Mouse (Mus musculus) telencephalon, adult 2 months (tissue): ENCODE measurements at regions not wholly inside any gene's neighbourhood (a gene's known extent, or its start where the extent isn't known, plus 50 kb on each side); places are given as distances from the start of the nearest gene placed in this dataset.

Experiments
- DNase-seq: peaks from one replicate; pipeline ENCODE4 v3.0.0-alpha.2; 2011; ENCODE audit warnings: low read depth, low spot score

DNA sequence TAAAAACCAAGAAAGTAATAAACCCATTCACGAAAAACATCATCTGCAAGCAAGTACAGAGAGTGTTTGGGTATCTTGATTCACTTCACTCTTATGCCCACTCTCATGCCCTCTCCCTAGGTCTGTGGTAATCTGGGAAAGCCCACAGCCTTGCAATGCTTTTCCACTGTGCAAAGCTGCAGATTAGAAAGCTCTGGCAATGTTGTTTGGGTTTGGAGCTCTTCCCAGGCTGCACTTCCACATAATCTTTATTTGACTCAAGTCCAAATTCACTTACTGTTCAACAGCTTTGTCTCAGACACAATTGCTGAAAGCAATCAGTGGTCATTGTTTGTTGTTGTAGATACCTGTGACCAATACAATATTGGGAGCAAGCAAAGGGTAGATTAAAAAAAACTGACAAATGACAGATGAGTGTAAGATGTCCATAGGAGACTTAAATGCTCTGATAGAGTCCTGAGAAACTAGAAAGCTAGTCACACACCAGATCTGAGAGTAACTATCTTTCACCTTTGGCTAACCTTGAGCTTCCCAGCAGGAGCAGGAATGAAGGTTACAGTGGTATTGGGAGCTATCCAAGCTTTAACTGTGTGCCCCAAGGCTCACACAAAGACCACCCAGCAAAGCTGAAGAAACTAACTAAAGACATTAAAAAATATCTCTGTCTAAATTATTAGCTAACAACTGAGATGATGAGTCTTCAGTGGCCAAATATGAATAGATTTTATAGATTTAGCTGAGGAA, 325.7 kb upstream of the Klf12 start:
- no peak for DNase-seq

- DNase-seq = no peak
These were observed 322.6 kb upstream of the Klf12 start for GRCm38 (mm10) chr14:100607109-100607508.

DNA sequence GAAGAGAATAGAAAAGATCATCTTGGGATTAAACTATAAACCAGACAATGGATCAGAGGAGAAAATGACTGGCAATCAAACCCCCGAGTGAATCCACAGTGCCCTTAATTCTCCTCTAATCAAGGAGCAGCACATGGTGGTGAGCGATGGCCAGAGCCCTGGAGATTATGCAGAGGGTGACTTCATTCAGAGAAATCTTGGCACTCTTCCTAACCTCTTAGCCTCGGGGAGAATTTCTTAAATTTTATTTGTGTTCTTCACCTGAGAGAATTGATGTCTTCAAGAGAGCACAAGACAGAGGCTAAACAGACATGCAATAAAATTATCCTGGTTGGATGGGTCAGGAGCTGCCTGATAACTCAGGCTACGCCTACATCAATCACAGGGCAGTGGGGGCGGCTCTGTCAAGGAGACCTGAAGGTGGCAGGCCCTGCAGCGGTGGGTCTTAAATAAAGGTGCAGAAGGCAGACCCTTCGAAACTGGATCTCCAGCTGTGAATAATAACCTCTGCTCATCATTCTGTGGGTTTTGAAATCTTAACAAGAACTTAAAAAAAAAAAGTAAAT, 316.5 kb upstream of the Klf12 start:
- DNase-seq = no peak

DNA sequence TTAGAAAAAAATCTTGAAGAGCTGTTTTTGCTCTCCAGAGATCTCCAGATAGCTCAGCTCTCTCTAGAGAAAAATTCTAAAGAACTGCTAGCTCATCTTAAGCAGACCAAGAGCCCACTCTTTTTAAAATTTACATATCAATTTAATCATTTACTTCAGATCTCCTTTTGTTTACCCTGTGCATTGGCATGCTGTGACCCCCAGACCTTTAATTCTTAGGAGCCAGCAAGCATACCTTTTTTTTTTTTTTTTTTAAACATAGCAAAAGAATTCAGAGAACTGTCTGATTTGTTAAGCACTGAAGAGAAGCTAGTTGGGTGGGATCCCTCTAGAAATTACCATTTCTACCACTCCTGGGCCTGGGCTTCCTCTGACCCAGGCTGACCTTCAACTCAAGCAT, 285.5 kb upstream of the Klf12 start:
- no peak for DNase-seq

DNA sequence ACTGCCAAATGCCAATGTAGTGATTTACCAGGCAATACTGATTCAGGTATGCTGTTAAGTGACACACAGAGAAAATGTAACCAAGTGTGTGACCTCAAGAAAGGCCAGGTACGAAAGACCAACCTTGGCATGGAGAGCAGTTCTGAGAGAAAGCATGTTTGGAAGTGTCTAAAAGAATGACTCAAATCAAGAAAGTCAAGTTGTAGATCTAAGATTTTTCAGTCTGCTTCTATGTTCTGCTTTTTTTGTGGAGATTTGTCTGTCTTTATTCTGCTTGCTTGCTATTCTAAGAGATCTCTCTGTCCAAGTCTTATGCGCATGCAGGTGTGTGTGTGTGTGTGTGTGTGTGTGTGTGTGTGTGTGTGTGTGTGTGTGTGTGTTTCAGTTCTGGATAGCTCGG, 277.4 kb upstream of the Klf12 start:
- DNase-seq = no peak

DNA sequence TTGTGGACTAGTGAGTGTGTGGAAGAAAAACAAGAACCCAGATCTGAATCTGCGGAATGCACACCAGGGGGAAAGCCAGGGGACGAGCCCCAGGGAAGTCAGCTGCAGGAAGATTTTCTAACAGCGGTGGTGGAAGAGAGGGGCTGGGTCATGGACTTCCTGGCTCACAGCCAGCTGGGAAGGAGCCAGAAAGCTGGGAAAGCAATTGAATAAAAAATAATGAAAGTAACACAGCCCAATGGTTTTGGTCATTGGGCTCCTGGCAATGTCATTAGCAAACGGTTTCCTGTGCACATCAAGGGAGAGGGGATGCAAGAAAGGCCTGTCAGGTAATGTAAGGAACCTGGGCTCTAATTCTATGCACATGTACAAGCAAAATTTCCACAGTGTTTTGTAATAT, 273.9 kb upstream of the Klf12 start:
- DNase-seq = no peak

GRCm38 (mm10) chr14:100552466-100552865, 268.0 kb upstream of the Klf12 start:
- no peak for DNase-seq

DNA sequence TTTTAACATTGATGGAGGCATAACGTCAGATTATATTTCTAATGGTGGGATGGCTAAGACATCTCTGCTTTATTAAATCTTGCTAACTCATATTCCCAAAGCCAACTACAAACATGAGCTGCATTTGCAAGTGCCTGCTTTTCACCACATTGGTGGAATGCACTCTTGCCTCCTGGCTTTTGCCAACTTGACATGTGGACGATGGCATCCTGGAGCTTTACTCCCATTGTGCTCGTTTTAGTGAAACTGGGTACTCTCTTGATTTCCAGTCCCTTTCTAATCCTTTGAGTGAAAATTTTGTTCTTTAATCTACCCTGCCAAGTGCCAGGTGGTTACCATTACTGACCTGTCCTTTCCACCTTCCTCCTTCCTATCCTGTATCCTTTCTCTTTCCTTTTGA, 265.8 kb upstream of the Klf12 start:
- no peak for DNase-seq

DNA sequence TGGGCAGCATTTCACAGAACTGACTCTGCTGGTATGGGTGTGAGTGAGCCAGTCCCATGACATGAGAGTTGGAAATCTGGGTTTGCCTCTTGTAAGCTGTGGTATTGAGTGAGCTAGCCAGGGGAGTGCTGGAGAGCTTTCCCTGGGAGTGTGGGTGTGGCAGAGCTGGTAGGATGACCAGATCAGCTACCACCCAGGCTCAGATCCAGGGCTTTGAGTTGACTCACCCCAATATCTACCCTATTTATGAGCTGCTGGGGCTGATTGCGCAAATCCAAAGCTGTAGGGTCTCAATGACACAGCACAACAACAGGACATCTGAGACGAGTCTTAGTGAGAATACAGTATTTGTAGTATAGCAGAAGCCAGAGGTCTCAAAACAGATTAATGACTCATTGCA, 245.7 kb upstream of the Klf12 start:
- no peak for DNase-seq

DNA sequence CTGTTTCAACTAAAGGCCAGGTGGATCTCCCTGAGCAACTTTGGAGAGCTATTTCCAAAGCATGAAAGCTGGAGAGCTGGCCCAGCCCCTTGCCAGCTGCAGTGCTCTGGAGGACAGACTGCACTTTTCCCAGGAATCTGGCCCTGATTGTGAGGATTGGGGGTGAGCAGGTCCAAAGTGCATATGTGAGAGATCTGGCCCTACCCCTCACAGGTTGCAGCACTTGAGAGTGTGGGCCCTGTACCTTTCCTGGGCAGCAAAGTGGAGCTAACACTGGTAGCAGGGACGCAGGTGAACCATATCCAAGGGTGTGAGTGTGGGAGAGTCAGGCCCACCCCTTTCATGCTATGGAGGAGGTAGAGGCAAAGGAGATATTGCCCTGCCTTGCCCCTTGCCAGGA, 245.3 kb upstream of the Klf12 start:
- DNase-seq = no peak

DNA sequence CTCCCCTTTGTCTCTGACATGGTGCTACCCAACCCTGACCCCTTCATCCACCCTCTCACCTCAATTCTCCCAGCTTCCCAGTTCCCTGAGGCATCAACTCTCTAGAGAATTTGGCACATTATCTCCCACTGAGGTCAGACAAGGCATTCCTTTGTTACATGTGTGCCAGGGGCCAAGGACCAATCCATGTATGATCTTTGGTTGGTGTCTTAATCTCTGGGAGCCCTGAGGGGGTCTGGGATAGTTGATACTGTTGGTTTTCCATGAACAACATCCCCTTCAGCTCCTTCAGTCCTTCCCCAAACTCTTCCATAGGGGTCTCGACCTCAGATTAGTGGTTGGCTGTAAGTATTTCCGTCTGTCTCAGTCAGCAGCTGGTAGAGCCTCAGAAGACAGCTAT, 224.9 kb upstream of the Klf12 start:
- no peak for DNase-seq

DNA sequence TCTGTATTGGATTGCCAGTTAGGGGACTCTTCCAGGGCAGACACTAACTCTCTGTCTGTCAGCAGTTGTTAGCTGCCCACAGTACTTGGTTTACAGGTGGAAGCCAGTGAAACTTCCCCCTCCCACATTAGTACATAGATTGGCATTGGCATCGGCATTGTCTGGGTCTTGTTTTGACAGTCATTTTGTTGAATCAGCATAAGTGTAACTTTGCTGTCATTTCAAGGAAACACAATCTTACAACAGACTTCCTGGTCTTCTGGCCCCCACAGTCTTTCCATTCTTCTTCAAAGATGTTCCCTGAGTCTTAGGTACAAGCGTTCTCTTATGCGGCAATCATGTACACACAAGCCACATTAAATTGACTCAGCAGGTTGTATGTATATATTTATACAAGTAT, 223.6 kb upstream of the Klf12 start:
- DNase-seq = no peak

DNA sequence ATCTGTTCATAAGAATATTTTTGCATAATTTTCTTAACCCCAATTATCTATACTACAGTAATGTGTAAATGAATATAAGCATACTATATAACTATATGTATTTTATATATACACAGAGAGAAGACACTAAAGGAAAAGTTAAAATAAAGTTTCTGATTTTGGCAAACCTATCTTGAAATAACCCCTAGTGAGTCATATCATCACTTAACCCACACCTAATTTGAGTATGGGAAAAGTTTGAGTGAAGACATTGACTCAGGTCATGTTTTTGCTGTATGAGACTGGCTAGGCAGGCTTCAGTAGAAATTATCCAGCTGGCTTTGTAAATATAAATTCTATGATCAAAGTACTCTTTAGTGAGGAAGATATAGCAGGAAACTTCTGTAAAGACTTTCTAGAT, 223.1 kb upstream of the Klf12 start:
- DNase-seq = no peak

- DNase-seq = no peak
These were observed 204.4 kb upstream of the Klf12 start for GRCm38 (mm10) chr14:100488837-100489236.

- DNase-seq = no peak
These were observed 201.0 kb upstream of the Klf12 start for GRCm38 (mm10) chr14:100485489-100485888.

DNA sequence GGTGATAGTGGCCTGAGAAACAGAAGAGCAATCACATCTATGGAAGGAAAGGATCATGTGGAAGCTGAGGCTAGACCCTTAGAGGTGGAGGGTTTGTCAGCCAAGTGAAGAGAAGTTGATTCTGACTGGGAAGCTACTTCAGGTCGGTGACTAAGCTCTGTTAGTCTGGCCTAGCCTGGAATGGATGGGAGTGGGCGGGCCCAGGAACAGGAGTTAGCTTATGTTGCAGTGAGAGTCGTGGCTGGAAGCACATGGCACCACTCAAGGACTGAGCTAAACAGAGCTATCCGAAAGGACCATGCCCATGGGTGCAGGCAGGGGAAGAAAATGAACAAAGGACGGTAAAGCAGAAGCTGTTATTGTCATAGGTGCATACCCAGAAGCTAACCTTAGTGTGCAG, 199.6 kb upstream of the Klf12 start:
- no peak for DNase-seq

- peak; percentile 68 for DNase-seq
These were observed 193.3 kb upstream of the Klf12 start for GRCm38 (mm10) chr14:100477595-100478380.

- no peak for DNase-seq
These were observed 183.8 kb upstream of the Klf12 start for GRCm38 (mm10) chr14:100468311-100468710.

DNA sequence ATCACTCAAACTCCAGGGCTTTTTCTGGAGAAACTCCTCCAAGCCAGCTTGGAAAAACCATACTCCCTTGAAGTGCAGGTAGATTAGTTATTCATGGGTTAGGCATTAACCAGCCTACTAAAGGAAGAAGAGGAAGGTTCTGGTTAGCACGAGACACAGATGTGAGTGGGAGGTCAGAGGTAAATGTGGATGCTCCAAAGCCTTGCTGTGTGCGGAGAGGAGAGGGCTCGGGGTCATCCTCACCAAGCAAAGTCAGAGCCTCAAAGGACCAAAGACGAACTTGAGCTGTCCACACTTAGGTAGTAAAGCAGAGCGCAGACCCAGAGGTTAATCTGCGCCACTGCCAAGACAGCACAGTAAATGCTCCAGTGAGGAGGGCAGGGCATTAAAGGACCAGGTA, 177.8 kb upstream of the Klf12 start:
- DNase-seq = no peak

GRCm38 (mm10) chr14:100461141-100462043, 176.9 kb upstream of the Klf12 start:
- DNase-seq = peak; percentile 91

- DNase-seq = no peak
These were observed 175.3 kb upstream of the Klf12 start for GRCm38 (mm10) chr14:100459601-100460290.
